Mouse (Mus musculus): ENCODE results near the gene Ifit1bl2. TPM values are rescaled to one million over a fixed set of nuclear protein-coding genes. Genes with fewer than 3 reads are reported as not detected.
A peak's percentile ranks its signal among the peaks of the same experiment; 100 is the strongest.
"Not testable (repeated sequence)": the region's sequence is repeated elsewhere in the genome, so short reads cannot be mapped to it uniquely, and the experiment has no call there.

Ifit1bl2 gene
- polyA plus RNA-seq, 1 experiment from 2014 or later, result 0.30 TPM

DNA sequence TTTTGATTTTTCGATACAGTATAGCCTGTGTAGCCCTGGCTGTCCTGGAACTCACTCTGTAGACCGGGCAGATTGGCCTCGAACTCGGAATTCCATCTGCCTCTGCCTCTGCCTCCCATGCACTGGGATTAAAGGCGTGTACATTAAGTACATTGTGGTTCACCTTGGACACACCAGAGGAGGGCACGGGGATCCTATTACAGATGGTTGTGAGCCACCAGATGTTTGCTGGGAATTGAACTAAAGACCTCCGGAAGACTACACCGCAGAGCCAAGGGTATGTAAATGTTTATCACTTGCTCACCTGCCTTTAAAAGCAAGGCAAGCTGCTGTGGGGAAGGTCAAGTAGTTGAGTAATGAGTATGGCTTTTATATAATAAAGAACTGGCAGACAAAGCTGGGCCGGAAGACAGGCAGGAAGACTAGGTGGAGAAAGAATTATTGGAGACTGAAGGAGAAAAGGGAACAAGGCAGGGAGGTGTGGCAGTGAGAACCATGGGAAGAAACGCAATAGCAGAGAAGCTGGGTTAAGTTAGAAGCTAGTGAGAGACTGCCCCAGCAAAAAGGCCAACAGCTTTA lies 14.8 kb upstream of the Ifit1bl2 start:
- 78% methylated on average over 10 of the region's 10 CpGs for WGBS (ENCODE audit: insufficient replicate concordance)
- Histone ChIP-seq H3K36me3 (ENCODE audit: control insufficient read depth, insufficient read depth) (no peaks in the 10 kb centered on the region), H3K4me3 (ENCODE audit: low read depth, low read length) (no peak overlapping the region), H3K4me2 (ENCODE audit: low read depth, low read length) (0 out of 2 replicates have a peak overlapping the region, but pooled peaks have one; percentile 3), H3K27ac (ENCODE audit: low read length) (peak overlapping the region; percentile 99), H3K9me3 (replicated peaks; ENCODE audit: control insufficient read depth, low read length) (no peaks in the 10 kb centered on the region), H3K27me3 (ENCODE audit: control insufficient read depth, insufficient read depth, low read depth, low read length) (no peaks in the 10 kb centered on the region), H3K9ac (ENCODE audit: low read depth, low read length) (no peak overlapping the region; the same call in 1 of the 2 replicates), H3K4me1 (ENCODE audit: control insufficient read depth, low read depth, low read length) (peaks cover 29% of the 10 kb centered on the region)
- no peak for ATAC-seq (ENCODE audit: low read depth)

DNA sequence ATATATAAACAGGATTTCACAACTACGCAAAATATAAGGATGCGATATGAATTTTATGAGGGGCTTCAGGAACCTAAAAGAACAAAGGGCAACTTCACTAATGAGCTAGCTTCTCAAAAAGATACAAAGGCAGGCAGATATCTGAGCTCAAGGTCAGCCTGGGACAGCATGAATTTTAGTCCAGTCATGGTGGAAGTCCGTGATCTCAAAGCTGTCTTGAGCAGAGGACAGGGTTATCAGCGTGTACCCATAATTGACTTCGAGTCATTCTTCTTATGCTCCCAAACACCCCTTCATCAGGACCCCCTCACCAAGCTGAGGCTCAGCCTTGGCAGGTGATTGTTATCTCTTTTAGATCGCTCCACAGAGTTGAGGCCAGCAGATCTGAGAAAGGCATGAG lies 10.5 kb upstream of the Ifit1bl2 start:
- Histone ChIP-seq H3K4me3 (ENCODE audit: low read depth, low read length) (no peak overlapping the region), H3K4me2 (ENCODE audit: low read depth, low read length) (no peak overlapping the region), H3K9ac (ENCODE audit: low read depth, low read length) (no peak overlapping the region), H3K27me3 (ENCODE audit: control insufficient read depth, insufficient read depth, low read depth, low read length) (no peaks in the 10 kb centered on the region), H3K36me3 (ENCODE audit: control insufficient read depth, insufficient read depth) (no peaks in the 10 kb centered on the region), H3K27ac (ENCODE audit: low read length) (no peak overlapping the region), H3K4me1 (ENCODE audit: control insufficient read depth, low read depth, low read length) (peaks cover 10% of the 10 kb centered on the region), H3K9me3 (replicated peaks; ENCODE audit: control insufficient read depth, low read length) (no peaks in the 10 kb centered on the region)
- WGBS (ENCODE audit: insufficient replicate concordance), result 48% methylated on average over 6 of the region's 6 CpGs
- ATAC-seq (ENCODE audit: low read depth), result 0 out of 2 replicates have a peak, but pooled peaks have one; percentile 58

GRCm38 (mm10) chr19:34650276-34650675 lies 9.7 kb upstream of the Ifit1bl2 start:
- Histone ChIP-seq H3K9ac (ENCODE audit: low read depth, low read length) (no peak overlapping the region), H3K4me3 (ENCODE audit: low read depth, low read length) (no peak overlapping the region), H3K9me3 (replicated peaks; ENCODE audit: control insufficient read depth, low read length) (no peaks in the 10 kb centered on the region), H3K36me3 (ENCODE audit: control insufficient read depth, insufficient read depth) (no peaks in the 10 kb centered on the region), H3K4me2 (ENCODE audit: low read depth, low read length) (no peak overlapping the region), H3K27ac (ENCODE audit: low read length) (no peak overlapping the region), H3K27me3 (ENCODE audit: control insufficient read depth, insufficient read depth, low read depth, low read length) (no peaks in the 10 kb centered on the region), H3K4me1 (ENCODE audit: control insufficient read depth, low read depth, low read length) (peaks cover 3% of the 10 kb centered on the region)
- WGBS (ENCODE audit: insufficient replicate concordance), result 59% methylated on average over 3 of the region's 3 CpGs
- ATAC-seq (ENCODE audit: low read depth), result no peak

DNA sequence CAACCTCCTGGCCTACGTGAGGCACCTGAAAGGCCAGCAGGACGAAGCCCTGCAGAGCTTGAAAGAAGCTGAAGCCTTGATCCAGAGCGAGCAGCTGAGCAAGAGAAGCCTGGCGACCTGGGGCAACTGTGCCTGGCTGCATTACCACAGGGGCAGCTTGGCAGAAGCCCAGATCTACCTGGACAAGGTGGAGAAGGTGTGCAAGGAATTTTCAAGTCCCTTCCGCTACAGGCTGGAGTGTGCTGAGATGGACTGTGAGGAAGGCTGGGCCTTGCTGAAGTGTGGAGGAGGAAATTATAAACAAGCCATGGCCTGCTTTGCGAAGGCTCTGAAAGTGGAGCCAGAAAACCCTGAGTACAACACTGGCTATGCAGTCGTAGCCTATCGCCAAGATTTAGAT lies 7.1 kb upstream of the Ifit1bl2 start:
- ATAC-seq (ENCODE audit: low read depth); H3K27me3 ChIP-seq (ENCODE audit: control insufficient read depth, insufficient read depth, low read depth, low read length); H3K27ac ChIP-seq (ENCODE audit: low read length); H3K9me3 ChIP-seq (replicated peaks; ENCODE audit: control insufficient read depth, low read length); H3K4me1 ChIP-seq (ENCODE audit: control insufficient read depth, low read depth, low read length); H3K9ac ChIP-seq (ENCODE audit: low read depth, low read length); H3K36me3 ChIP-seq (ENCODE audit: control insufficient read depth, insufficient read depth); H3K4me3 ChIP-seq (ENCODE audit: low read depth, low read length); H3K4me2 ChIP-seq (ENCODE audit: low read depth, low read length): not testable (repeated sequence)
- WGBS (ENCODE audit: insufficient replicate concordance), result 68% methylated on average over 6 of the region's 8 CpGs

GRCm38 (mm10) chr19:34642616-34643015 lies 2.1 kb upstream of the Ifit1bl2 start:
- Histone ChIP-seq H3K4me2 (ENCODE audit: low read depth, low read length) (no peak overlapping the region), H3K9me3 (replicated peaks; ENCODE audit: control insufficient read depth, low read length) (no peaks in the 10 kb centered on the region), H3K27ac (ENCODE audit: low read length) (no peak overlapping the region), H3K4me3 (ENCODE audit: low read depth, low read length) (no peak overlapping the region), H3K9ac (ENCODE audit: low read depth, low read length) (no peak overlapping the region), H3K4me1 (ENCODE audit: control insufficient read depth, low read depth, low read length) (peaks cover 5% of the 10 kb centered on the region), H3K27me3 (ENCODE audit: control insufficient read depth, insufficient read depth, low read depth, low read length) (no peaks in the 10 kb centered on the region), H3K36me3 (ENCODE audit: control insufficient read depth, insufficient read depth) (no peaks in the 10 kb centered on the region)
- WGBS (ENCODE audit: insufficient replicate concordance), result 60% methylated on average over 5 of the region's 5 CpGs
- no peak for ATAC-seq (ENCODE audit: low read depth)

DNA sequence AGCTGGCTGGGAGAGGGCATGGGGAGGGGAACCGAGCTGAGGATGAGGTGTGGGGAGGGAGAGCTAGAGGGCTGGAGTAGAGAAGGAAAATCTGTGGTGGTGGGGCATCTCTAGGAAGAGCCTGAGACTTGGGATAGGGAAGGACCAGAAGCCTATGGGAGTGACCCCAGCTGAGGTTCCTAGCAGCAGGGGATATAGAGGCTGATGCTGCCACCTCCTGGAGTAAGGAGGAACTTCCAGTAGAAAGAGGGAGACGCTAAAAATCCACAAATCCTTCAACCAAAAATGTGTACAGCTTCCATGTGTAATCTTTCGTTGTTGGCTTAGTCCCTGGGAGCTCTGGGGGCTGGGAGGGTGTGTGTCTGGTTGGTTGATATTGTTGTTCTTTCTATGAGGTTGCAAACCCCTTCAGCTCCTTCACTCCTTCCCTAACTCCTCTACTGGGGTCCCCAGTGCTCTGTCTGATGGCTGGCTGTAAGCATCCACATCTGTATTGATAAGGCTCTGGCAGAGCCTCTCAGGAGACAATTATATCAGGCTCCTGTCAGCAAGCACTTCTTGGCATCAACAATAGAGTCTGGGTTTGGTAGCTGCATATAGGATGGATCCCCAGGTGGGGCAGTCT lies 3.5 kb downstream of the Ifit1bl2 start:
- Histone ChIP-seq H3K4me1 (ENCODE audit: control insufficient read depth, low read depth, low read length) (no peaks in the 10 kb centered on the region; the same call in none of the 2 replicates), H3K9me3 (replicated peaks; ENCODE audit: control insufficient read depth, low read length) (no peaks in the 10 kb centered on the region), H3K4me3 (ENCODE audit: low read depth, low read length) (no peak overlapping the region), H3K36me3 (ENCODE audit: control insufficient read depth, insufficient read depth) (no peaks in the 10 kb centered on the region), H3K27me3 (ENCODE audit: control insufficient read depth, insufficient read depth, low read depth, low read length) (no peaks in the 10 kb centered on the region), H3K27ac (ENCODE audit: low read length) (no peak overlapping the region), H3K4me2 (ENCODE audit: low read depth, low read length) (no peak overlapping the region), H3K9ac (ENCODE audit: low read depth, low read length) (no peak overlapping the region)
- WGBS (ENCODE audit: insufficient replicate concordance), result 8% methylated on average over 3 of the region's 3 CpGs
- ATAC-seq (ENCODE audit: low read depth), result peak; percentile 50

- Histone ChIP-seq H3K4me3 (ENCODE audit: low read depth, low read length) (no peak overlapping the region), H3K4me2 (ENCODE audit: low read depth, low read length) (no peak overlapping the region), H3K4me1 (ENCODE audit: control insufficient read depth, low read depth, low read length) (no peaks in the 10 kb centered on the region), H3K36me3 (ENCODE audit: control insufficient read depth, insufficient read depth) (no peaks in the 10 kb centered on the region), H3K9ac (ENCODE audit: low read depth, low read length) (no peak overlapping the region), H3K27ac (ENCODE audit: low read length) (no peak overlapping the region), H3K9me3 (replicated peaks; ENCODE audit: control insufficient read depth, low read length) (no peaks in the 10 kb centered on the region), H3K27me3 (ENCODE audit: control insufficient read depth, insufficient read depth, low read depth, low read length) (no peaks in the 10 kb centered on the region)
- no peak for ATAC-seq (ENCODE audit: low read depth)
- 22% methylated on average over 2 of the region's 2 CpGs for WGBS (ENCODE audit: insufficient replicate concordance)
Observed at GRCm38 (mm10) chr19:34633484-34633883, 7.1 kb downstream of the Ifit1bl2 start.

GRCm38 (mm10) chr19:34631487-34631886 lies 9.1 kb downstream of the Ifit1bl2 start:
- Histone ChIP-seq H3K27me3 (ENCODE audit: control insufficient read depth, insufficient read depth, low read depth, low read length) (no peaks in the 10 kb centered on the region), H3K9me3 (replicated peaks; ENCODE audit: control insufficient read depth, low read length) (no peaks in the 10 kb centered on the region), H3K27ac (ENCODE audit: low read length) (no peak overlapping the region), H3K36me3 (ENCODE audit: control insufficient read depth, insufficient read depth) (no peaks in the 10 kb centered on the region), H3K4me2 (ENCODE audit: low read depth, low read length) (no peak overlapping the region), H3K9ac (ENCODE audit: low read depth, low read length) (no peak overlapping the region), H3K4me1 (ENCODE audit: control insufficient read depth, low read depth, low read length) (no peaks in the 10 kb centered on the region), H3K4me3 (ENCODE audit: low read depth, low read length) (no peak overlapping the region)
- ATAC-seq (ENCODE audit: low read depth), result no peak

- ATAC-seq (ENCODE audit: low read depth), result no peak
- no peak overlapping the region for H3K27ac ChIP-seq (ENCODE audit: low read length)
- WGBS (ENCODE audit: insufficient replicate concordance), result 39% methylated on average over 2 of the region's 2 CpGs
- H3K9me3 ChIP-seq (replicated peaks; ENCODE audit: control insufficient read depth, low read length), result no peaks in the 10 kb centered on the region
- no peak overlapping the region for H3K4me2 ChIP-seq (ENCODE audit: low read depth, low read length)
- no peak overlapping the region for H3K9ac ChIP-seq (ENCODE audit: low read depth, low read length)
- H3K4me3 ChIP-seq (ENCODE audit: low read depth, low read length), result no peak overlapping the region
- H3K36me3 ChIP-seq (ENCODE audit: control insufficient read depth, insufficient read depth), result no peaks in the 10 kb centered on the region
- no peaks in the 10 kb centered on the region for H3K4me1 ChIP-seq (ENCODE audit: control insufficient read depth, low read depth, low read length)
- no peaks in the 10 kb centered on the region for H3K27me3 ChIP-seq (ENCODE audit: control insufficient read depth, insufficient read depth, low read depth, low read length)
Observed at GRCm38 (mm10) chr19:34627496-34627895, 13.0 kb downstream of the Ifit1bl2 start.
